ENCODE assay signal across 11 mouse cellular contexts in the genomic region with DNA sequence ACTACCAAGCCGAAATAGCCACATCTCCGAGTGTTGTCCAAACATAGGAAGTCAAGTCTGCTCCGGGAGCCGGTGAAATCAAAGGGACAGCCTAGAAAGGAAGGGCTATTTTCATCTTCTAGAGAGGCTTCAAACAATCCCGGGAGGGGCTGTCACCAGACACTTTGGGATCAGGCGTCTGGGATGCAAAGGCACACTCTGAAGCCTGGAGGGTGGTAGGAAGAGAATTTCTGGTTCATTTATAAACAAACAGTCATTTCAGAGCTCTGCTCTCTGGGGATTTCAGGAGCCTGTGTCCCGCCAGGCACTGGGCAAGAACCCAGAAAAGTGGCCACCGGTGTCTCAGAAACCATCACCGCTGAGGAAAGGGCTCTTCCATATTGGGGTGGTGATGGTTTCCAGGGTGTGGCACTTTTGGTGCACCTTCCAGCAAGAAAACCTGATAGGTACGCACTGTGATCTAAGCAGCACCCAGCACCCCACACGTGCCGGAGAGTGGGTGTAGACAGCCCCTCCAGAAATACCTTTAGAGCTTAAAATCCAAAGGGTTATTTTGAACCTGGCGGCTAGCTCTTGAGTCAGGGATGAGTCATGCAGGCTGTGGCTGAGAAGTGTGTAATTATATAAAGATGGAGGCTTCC. TPM values are rescaled to one million over a fixed set of nuclear protein-coding genes. Genes with fewer than 3 reads are reported as not detected.
A peak's percentile ranks its signal among the peaks of the same experiment; 100 is the strongest.
DNase-seq lines count a peak whose midpoint lies in the region; ATAC-seq lines count a peak whose summit lies in the region.
"Had no signal": no experiment of that assay in that cellular context is flagged by ENCODE, and none has a peak within 500 bp of the region (broad histone marks: within the 10 kb centered on the region; RNA-seq: fewer than 3 reads in every experiment).

No protein-coding gene starts in this region.

- H3K36me3 ChIP-seq in hindbrain, embryonic 13.5 days: no peaks in the 10 kb centered on the region
- no peaks in the 10 kb centered on the region for H3K36me3 ChIP-seq in hindbrain, embryonic 12.5 days
- no peaks in the 10 kb centered on the region for H3K36me3 ChIP-seq in embryonic facial prominence, embryonic 14.5 days (ENCODE audit: control insufficient read depth, insufficient read depth, low read length)
- no peaks in the 10 kb centered on the region for H3K36me3 ChIP-seq in neural tube, embryonic 15.5 days
- H3K36me3 ChIP-seq: midbrain, embryonic 13.5 days had no signal

- peak overlapping the region; percentile 69 for H3K27ac ChIP-seq in hindbrain, embryonic 13.5 days
- no peak overlapping the region for H3K27ac ChIP-seq in hindbrain, embryonic 12.5 days
- H3K27ac ChIP-seq in embryonic facial prominence, embryonic 14.5 days (replicated peaks; ENCODE audit: low read depth, low read length): no peak overlapping the region
- peak overlapping the region; percentile 71 for H3K27ac ChIP-seq in neural tube, embryonic 15.5 days (replicated peaks)
- H3K27ac ChIP-seq: kidney, postnatal 0 days had no signal

- no peaks in the 10 kb centered on the region for H3K9me3 ChIP-seq in hindbrain, embryonic 13.5 days
- no peaks in the 10 kb centered on the region for H3K9me3 ChIP-seq in hindbrain, embryonic 12.5 days (replicated peaks)
- no peaks in the 10 kb centered on the region for H3K9me3 ChIP-seq in embryonic facial prominence, embryonic 14.5 days (ENCODE audit: control insufficient read depth, low read length)
- H3K9me3 ChIP-seq in neural tube, embryonic 15.5 days (replicated peaks): no peaks in the 10 kb centered on the region
- H3K9me3 ChIP-seq: midbrain, embryonic 13.5 days had no signal

- 82% methylated on average over 13 of the region's 13 CpGs for WGBS in hindbrain, embryonic 13.5 days
- WGBS in hindbrain, embryonic 12.5 days: 69% methylated on average over 13 of the region's 13 CpGs
- 45% methylated on average over 13 of the region's 13 CpGs for WGBS in embryonic facial prominence, embryonic 14.5 days
- 72% methylated on average over 13 of the region's 13 CpGs for WGBS in neural tube, embryonic 15.5 days

- H3K4me2 ChIP-seq in hindbrain, embryonic 13.5 days: no peak overlapping the region
- no peak overlapping the region for H3K4me2 ChIP-seq in hindbrain, embryonic 12.5 days (replicated peaks)
- no peak overlapping the region for H3K4me2 ChIP-seq in embryonic facial prominence, embryonic 14.5 days (ENCODE audit: low read depth, low read length)
- no peak overlapping the region for H3K4me2 ChIP-seq in neural tube, embryonic 15.5 days
- H3K4me2 ChIP-seq: midbrain, embryonic 13.5 days had no signal

- H3K4me3 ChIP-seq in hindbrain, embryonic 13.5 days: no peak overlapping the region
- no peak overlapping the region for H3K4me3 ChIP-seq in hindbrain, embryonic 12.5 days
- no peak overlapping the region for H3K4me3 ChIP-seq in embryonic facial prominence, embryonic 14.5 days (ENCODE audit: low read depth, low read length)
- no peak overlapping the region for H3K4me3 ChIP-seq in neural tube, embryonic 15.5 days (replicated peaks)
- H3K4me3 ChIP-seq: midbrain, embryonic 13.5 days had no signal

- no peak overlapping the region for H3K9ac ChIP-seq in hindbrain, embryonic 13.5 days
- H3K9ac ChIP-seq in hindbrain, embryonic 12.5 days: no peak overlapping the region
- no peak overlapping the region for H3K9ac ChIP-seq in embryonic facial prominence, embryonic 14.5 days (ENCODE audit: low read depth, low read length)
- no peak overlapping the region for H3K9ac ChIP-seq in neural tube, embryonic 15.5 days (replicated peaks)
- H3K9ac ChIP-seq: midbrain, embryonic 13.5 days had no signal

- 0 out of 2 replicates have a peak, but pooled peaks cover 7% of the 10 kb centered on the region for H3K27me3 ChIP-seq in hindbrain, embryonic 13.5 days
- H3K27me3 ChIP-seq in hindbrain, embryonic 12.5 days: no peaks in the 10 kb centered on the region
- H3K27me3 ChIP-seq in embryonic facial prominence, embryonic 14.5 days (replicated peaks; ENCODE audit: control insufficient read depth, insufficient read depth, low read length): no peaks in the 10 kb centered on the region
- no peaks in the 10 kb centered on the region for H3K27me3 ChIP-seq in neural tube, embryonic 15.5 days (replicated peaks)
- H3K27me3 ChIP-seq: midbrain, embryonic 13.5 days had no signal

- peaks cover 27% of the 10 kb centered on the region for H3K4me1 ChIP-seq in hindbrain, embryonic 13.5 days (replicated peaks)
- peaks cover 23% of the 10 kb centered on the region for H3K4me1 ChIP-seq in hindbrain, embryonic 12.5 days
- peaks cover 26% of the 10 kb centered on the region for H3K4me1 ChIP-seq in embryonic facial prominence, embryonic 14.5 days (ENCODE audit: control insufficient read depth, insufficient read depth, low read length)
- peaks cover 23% of the 10 kb centered on the region for H3K4me1 ChIP-seq in neural tube, embryonic 15.5 days

- no peak for ATAC-seq in hindbrain, embryonic 13.5 days (ENCODE audit: low FRiP score)
- ATAC-seq in hindbrain, embryonic 12.5 days (ENCODE audit: low FRiP score): no peak
- ATAC-seq in embryonic facial prominence, embryonic 14.5 days (ENCODE audit: low read depth): peak; percentile 15; the same call in 1 of the 2 replicates
- ATAC-seq in neural tube, embryonic 15.5 days (ENCODE audit: low FRiP score): no peak

- peak; percentile 50 for DNase-seq in embryonic facial prominence, embryonic 14.5 days (ENCODE audit: low spot score)
- DNase-seq in kidney, postnatal 14 days: peak; percentile 45
- no peak for DNase-seq in B cell, adult 2 months
- DNase-seq in urinary bladder, postnatal 36 days (ENCODE audit: low spot score in 2 of 2): no peak
- DNase-seq in gastrocnemius, adult 18-20 months (ENCODE audit: low spot score): no peak

RNA-seq across cellular contexts. Expression of gene Adamtsl2, which starts 17.3 kb away (rescaled TPM):
- polyA plus RNA-seq in hindbrain, embryonic 13.5 days (2015; fragmentation: Nextera tagmentation; extraction: Ambion mirVana): 7.6 and 8.9 TPM in 2 replicates
- 6.1 and 9.0 TPM in 2 replicates for polyA plus RNA-seq in hindbrain, embryonic 12.5 days (2016; fragmentation: Nextera tagmentation; extraction: Ambion mirVana)
- 4.6 and 8.0 TPM in 2 replicates for polyA plus RNA-seq in embryonic facial prominence, embryonic 14.5 days (2014; fragmentation: Nextera tagmentation; extraction: Ambion mirVana)
- polyA plus RNA-seq in neural tube, embryonic 15.5 days (2015; fragmentation: Nextera tagmentation; extraction: Ambion mirVana): 7.2 and 7.7 TPM in 2 replicates
- 1 to 10 TPM; 2.7 to 6.9 TPM for total RNA-seq in gastrocnemius, adult 18-20 months (2021)

RNA-seq across cellular contexts. Expression of gene Mymk, which starts 24.5 kb away (rescaled TPM):
- 0.56 and 1.1 TPM in 2 replicates for polyA plus RNA-seq in hindbrain, embryonic 13.5 days (2015; fragmentation: Nextera tagmentation; extraction: Ambion mirVana)
- polyA plus RNA-seq in hindbrain, embryonic 12.5 days (2016; fragmentation: Nextera tagmentation; extraction: Ambion mirVana): 2.6 and 5.2 TPM in 2 replicates
- polyA plus RNA-seq in embryonic facial prominence, embryonic 14.5 days (2014; fragmentation: Nextera tagmentation; extraction: Ambion mirVana): 90.3 and 111 TPM in 2 replicates
- polyA plus RNA-seq in neural tube, embryonic 15.5 days (2015; fragmentation: Nextera tagmentation; extraction: Ambion mirVana): 2.5 and 3.4 TPM in 2 replicates
- total RNA-seq in gastrocnemius, adult 18-20 months (2021): under 1 TPM; 0.18 to 0.21 TPM
- polyA plus RNA-seq: kidney, postnatal 0 days; midbrain, embryonic 13.5 days; testis, adult 2 months had no signal

RNA-seq across cellular contexts. Expression of gene Fam163b, which starts 45.8 kb away (rescaled TPM):
- 2.5 and 2.9 TPM in 2 replicates for polyA plus RNA-seq in hindbrain, embryonic 13.5 days (2015; fragmentation: Nextera tagmentation; extraction: Ambion mirVana)
- polyA plus RNA-seq in hindbrain, embryonic 12.5 days (2016; fragmentation: Nextera tagmentation; extraction: Ambion mirVana): 0.43 and 0.52 TPM in 2 replicates
- 0.31 and 0.35 TPM in 2 replicates for polyA plus RNA-seq in embryonic facial prominence, embryonic 14.5 days (2014; fragmentation: Nextera tagmentation; extraction: Ambion mirVana)
- 10.1 and 10.3 TPM in 2 replicates for polyA plus RNA-seq in neural tube, embryonic 15.5 days (2015; fragmentation: Nextera tagmentation; extraction: Ambion mirVana)
- total RNA-seq in gastrocnemius, adult 18-20 months (2021): not detected
- polyA plus RNA-seq: kidney, postnatal 0 days had no signal

Comparison
In these comparisons a context has a peak if more than half of its experiments do, and no peak if none do; other contexts are left out.
1. H3K27ac ChIP-seq: peak in hindbrain, embryonic 13.5 days (single experiment) and neural tube, embryonic 15.5 days (single experiment); none in hindbrain, embryonic 12.5 days (single experiment) and embryonic facial prominence, embryonic 14.5 days (single experiment).
2. DNase-seq: peak in embryonic facial prominence, embryonic 14.5 days (single experiment) and kidney, postnatal 14 days (single experiment); none in B cell, adult 2 months (0 of 2), urinary bladder, postnatal 36 days (0 of 2) and gastrocnemius, adult 18-20 months (single experiment).
3. RNA of gene Mymk, which starts 24.5 kb away (polyA plus RNA-seq): 90.3 to 111 TPM in embryonic facial prominence, embryonic 14.5 days; 2.5 to 3.4 TPM in neural tube, embryonic 15.5 days, 2.6 to 5.2 TPM in hindbrain, embryonic 12.5 days and 0.56 to 1.1 TPM in hindbrain, embryonic 13.5 days; every median in the first group is over 10 times any median in the second.